Mouse (Mus musculus): ENCODE data around the gene Pdzd2. TPM values are rescaled to one million over a fixed set of nuclear protein-coding genes. Genes with fewer than 3 reads are reported as not detected.

Gene Pdzd2
- polyA plus RNA-seq, 1 experiment = 4.6 TPM

GRCm38 (mm10) chr15:12465748-12466147, 274.0 kb downstream of the Pdzd2 start:
- Histone ChIP-seq H3K27ac (ENCODE audit: control insufficient read depth, insufficient read depth, low read depth, low read length, poor library complexity) (no peak overlapping the region), H3K4me3 (replicated peaks; ENCODE audit: control insufficient read depth, low read depth, low read length) (no peak overlapping the region), H3K4me1 (ENCODE audit: control insufficient read depth, insufficient read depth, low read length) (no peaks in the 10 kb centered on the region)
- WGBS = 75% methylated on average over 8 of the region's 8 CpGs
- TF ChIP-seq POLR2A (IDR thresholded peaks at IDR 0.05; ENCODE audit: borderline replicate concordance, control insufficient read depth, low read depth, low read length) (no peak), CTCF (IDR thresholded peaks at IDR 0.05; ENCODE audit: control insufficient read depth, insufficient read depth, low read length) (no peak)

DNA sequence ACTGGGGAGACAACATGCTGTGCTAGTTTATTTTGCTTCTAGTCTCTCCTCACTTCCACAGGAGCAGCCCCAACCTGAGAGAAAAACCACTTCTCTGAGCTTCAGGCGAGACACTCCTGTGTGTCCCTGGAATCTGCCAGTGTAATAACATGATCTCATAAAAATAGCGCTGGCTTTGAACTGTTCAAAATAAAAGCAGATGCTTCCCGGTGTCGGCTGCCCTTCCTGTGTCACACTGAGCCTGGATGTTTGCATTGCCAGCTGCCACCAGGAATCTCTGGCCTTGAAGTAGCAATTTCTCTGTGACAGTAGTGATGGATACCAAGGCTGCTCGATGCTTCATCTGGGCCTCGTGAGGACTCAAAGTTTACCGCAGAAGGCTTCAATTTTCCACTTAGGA, 282.9 kb downstream of the Pdzd2 start:
- no peak for TF ChIP-seq POLR2A (IDR thresholded peaks at IDR 0.05; ENCODE audit: borderline replicate concordance, control insufficient read depth, low read depth, low read length)
- no peak for TF ChIP-seq CTCF (IDR thresholded peaks at IDR 0.05; ENCODE audit: control insufficient read depth, insufficient read depth, low read length)
- Histone ChIP-seq H3K4me3 (replicated peaks; ENCODE audit: control insufficient read depth, low read depth, low read length) (no peak overlapping the region), H3K27ac (ENCODE audit: control insufficient read depth, insufficient read depth, low read depth, low read length, poor library complexity) (no peak overlapping the region), H3K4me1 (ENCODE audit: control insufficient read depth, insufficient read depth, low read length) (no peaks in the 10 kb centered on the region)
- 79% methylated on average over 7 of the region's 7 CpGs for WGBS

DNA sequence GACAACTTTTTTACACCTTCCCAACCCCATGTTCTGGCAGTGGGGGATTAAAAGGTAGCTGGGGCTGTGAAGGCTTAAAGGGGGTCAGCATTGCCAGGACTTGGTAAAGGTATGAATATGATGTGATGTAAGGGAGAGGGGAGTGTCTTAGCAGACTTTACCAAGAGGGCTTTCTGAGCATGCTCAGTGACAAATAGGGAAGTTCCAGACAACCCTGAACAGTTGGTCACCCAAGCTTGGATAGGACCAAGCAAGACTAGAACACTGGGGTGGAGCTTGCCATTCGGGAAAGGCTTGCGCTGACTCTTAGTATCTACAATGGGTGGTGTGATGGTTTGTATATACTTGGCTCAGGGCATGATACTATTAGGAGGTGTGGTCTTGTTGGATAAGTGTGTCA, 286.4 kb downstream of the Pdzd2 start:
- TF ChIP-seq POLR2A (IDR thresholded peaks at IDR 0.05; ENCODE audit: borderline replicate concordance, control insufficient read depth, low read depth, low read length) (no peak), CTCF (IDR thresholded peaks at IDR 0.05; ENCODE audit: control insufficient read depth, insufficient read depth, low read length) (no peak)
- Histone ChIP-seq H3K27ac (ENCODE audit: control insufficient read depth, insufficient read depth, low read depth, low read length, poor library complexity) (no peak overlapping the region), H3K4me3 (replicated peaks; ENCODE audit: control insufficient read depth, low read depth, low read length) (no peak overlapping the region), H3K4me1 (ENCODE audit: control insufficient read depth, insufficient read depth, low read length) (no peaks in the 10 kb centered on the region)
- 82% methylated on average over 2 of the region's 2 CpGs for WGBS

GRCm38 (mm10) chr15:12452141-12452995, 287.4 kb downstream of the Pdzd2 start:
- H3K4me3 ChIP-seq (replicated peaks; ENCODE audit: control insufficient read depth, low read depth, low read length) = no peak overlapping the region
- no peak overlapping the region for H3K27ac ChIP-seq (ENCODE audit: control insufficient read depth, insufficient read depth, low read depth, low read length, poor library complexity)
- no peak for TF ChIP-seq CTCF (IDR thresholded peaks at IDR 0.05; ENCODE audit: control insufficient read depth, insufficient read depth, low read length)
- 82% methylated on average over 6 of the region's 6 CpGs for WGBS
- no peaks in the 10 kb centered on the region; the same call in 1 of the 2 replicates for H3K4me1 ChIP-seq (ENCODE audit: control insufficient read depth, insufficient read depth, low read length)

- no peaks in the 10 kb centered on the region; the same call in 1 of the 2 replicates for H3K4me1 ChIP-seq (ENCODE audit: control insufficient read depth, insufficient read depth, low read length)
- H3K4me3 ChIP-seq (replicated peaks; ENCODE audit: control insufficient read depth, low read depth, low read length) = no peak overlapping the region
- 77% methylated on average over 4 of the region's 4 CpGs for WGBS
- no peak overlapping the region for H3K27ac ChIP-seq (ENCODE audit: control insufficient read depth, insufficient read depth, low read depth, low read length, poor library complexity)
- TF ChIP-seq CTCF (IDR thresholded peaks at IDR 0.05; ENCODE audit: control insufficient read depth, insufficient read depth, low read length) = no peak
- TF ChIP-seq POLR2A (IDR thresholded peaks at IDR 0.05; ENCODE audit: borderline replicate concordance, control insufficient read depth, low read depth, low read length) = no peak
Observed at GRCm38 (mm10) chr15:12451448-12451847, 288.3 kb downstream of the Pdzd2 start.

DNA sequence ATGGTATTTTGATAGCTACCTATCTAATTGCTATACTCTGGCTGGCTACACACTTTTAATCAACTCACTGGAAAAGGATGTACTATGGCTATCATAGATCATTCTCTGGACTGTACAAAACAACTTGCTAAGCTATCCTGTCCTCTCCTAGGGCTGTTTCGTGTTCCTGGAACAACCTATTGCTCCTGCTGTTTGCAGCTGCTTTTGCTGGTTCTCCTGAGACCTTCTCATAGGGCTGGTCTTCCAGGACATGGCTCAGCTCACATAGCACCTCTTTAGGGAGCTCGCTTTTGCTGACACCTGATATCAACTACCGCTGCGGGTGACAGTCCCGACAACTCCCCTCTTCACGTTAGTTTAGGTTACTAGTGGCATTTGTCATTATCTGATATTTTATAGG, 288.9 kb downstream of the Pdzd2 start:
- 86% methylated on average over 6 of the region's 6 CpGs for WGBS
- no peak overlapping the region for H3K27ac ChIP-seq (ENCODE audit: control insufficient read depth, insufficient read depth, low read depth, low read length, poor library complexity)
- TF ChIP-seq CTCF (IDR thresholded peaks at IDR 0.05; ENCODE audit: control insufficient read depth, insufficient read depth, low read length) (no peak), POLR2A (IDR thresholded peaks at IDR 0.05; ENCODE audit: borderline replicate concordance, control insufficient read depth, low read depth, low read length) (no peak)
- no peak overlapping the region for H3K4me3 ChIP-seq (replicated peaks; ENCODE audit: control insufficient read depth, low read depth, low read length)
- no peaks in the 10 kb centered on the region; the same call in 1 of the 2 replicates for H3K4me1 ChIP-seq (ENCODE audit: control insufficient read depth, insufficient read depth, low read length)

DNA sequence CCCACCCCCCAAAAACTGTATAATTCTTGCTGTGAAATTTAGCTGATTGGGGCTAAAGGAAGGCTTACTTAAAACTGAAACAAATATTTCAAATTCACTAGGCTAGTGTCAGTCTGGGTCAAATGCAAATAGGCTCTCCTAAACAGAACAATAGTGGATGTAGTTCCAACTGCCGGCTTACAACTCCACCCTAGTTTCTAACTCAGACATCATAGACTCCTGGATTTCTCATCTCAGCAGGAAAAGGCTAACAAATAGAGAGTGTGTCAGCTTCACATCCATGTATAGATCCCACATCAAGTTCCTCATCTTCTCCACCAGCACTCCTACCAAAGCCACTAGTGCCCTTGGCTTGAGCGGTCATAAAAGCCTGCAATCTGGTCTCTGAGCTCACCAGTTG, 290.4 kb downstream of the Pdzd2 start:
- Histone ChIP-seq H3K27ac (ENCODE audit: control insufficient read depth, insufficient read depth, low read depth, low read length, poor library complexity) (no peak overlapping the region), H3K4me3 (replicated peaks; ENCODE audit: control insufficient read depth, low read depth, low read length) (no peak overlapping the region), H3K4me1 (ENCODE audit: control insufficient read depth, insufficient read depth, low read length) (no peaks in the 10 kb centered on the region; the same call in 1 of the 2 replicates)
- WGBS = 86% methylated on average over 2 of the region's 2 CpGs
- TF ChIP-seq CTCF (IDR thresholded peaks at IDR 0.05; ENCODE audit: control insufficient read depth, insufficient read depth, low read length) (no peak), POLR2A (IDR thresholded peaks at IDR 0.05; ENCODE audit: borderline replicate concordance, control insufficient read depth, low read depth, low read length) (no peak)

GRCm38 (mm10) chr15:12447021-12447434, 292.7 kb downstream of the Pdzd2 start:
- no peak for TF ChIP-seq CTCF (IDR thresholded peaks at IDR 0.05; ENCODE audit: control insufficient read depth, insufficient read depth, low read length)
- no peak for TF ChIP-seq POLR2A (IDR thresholded peaks at IDR 0.05; ENCODE audit: borderline replicate concordance, control insufficient read depth, low read depth, low read length)
- Histone ChIP-seq H3K27ac (ENCODE audit: control insufficient read depth, insufficient read depth, low read depth, low read length, poor library complexity) (no peak overlapping the region), H3K4me3 (replicated peaks; ENCODE audit: control insufficient read depth, low read depth, low read length) (peak overlapping the region; percentile 32), H3K4me1 (ENCODE audit: control insufficient read depth, insufficient read depth, low read length) (no peaks in the 10 kb centered on the region; the same call in 1 of the 2 replicates)
- 36% methylated on average over 10 of the region's 10 CpGs for WGBS

Measured in bone marrow, adult 2 months (tissue).